Mouse (Mus musculus) stomach, postnatal 0 days (tissue): ENCODE results near the gene Ulk2.

ENCODE experiments used
- CTCF ChIP-seq: IDR thresholded peaks from 2 replicates; pipeline ENCODE4 v1.5.1; 2016; ENCODE audit warnings: antibody characterized with exemption, low read depth, mild to moderate bottlenecking, moderate library complexity
- EP300 ChIP-seq: optimal IDR thresholded peaks from 2 replicates; pipeline ENCODE3; 2016; ENCODE audit warnings: antibody characterized with exemption

GRCm38 (mm10) chr11:61793441-61793840, 61.4 kb downstream of the Ulk2 start:
- TF ChIP-seq CTCF = no peak
- TF ChIP-seq EP300 = no peak
